Mouse (Mus musculus): ENCODE measurements at regions not wholly inside any gene's neighbourhood (a gene's known extent, or its start where the extent isn't known, plus 50 kb on each side); places are given as distances from the start of the nearest gene placed in this dataset.

GRCm38 (mm10) chr11:19666732-19667131 is 257.4 kb upstream of the Spred2 start:
- TF ChIP-seq ZC3H11A (IDR thresholded peaks at IDR 0.05; ENCODE audit: borderline replicate concordance, low read depth, low read length) (no peak), MAFK (IDR thresholded peaks at IDR 0.05; ENCODE audit: insufficient read depth, low read depth, low read length) (no peak), ZNF384 (IDR thresholded peaks at IDR 0.05; ENCODE audit: low read depth, low read length) (no peak)

All from ES-E14 (cell line).